ENCODE assay signal across 19 mouse cellular contexts in genomic region chr8:86719368-86719767, GRCm38 (mm10). TPM values are rescaled to one million over a fixed set of nuclear protein-coding genes. Genes with fewer than 3 reads are reported as not detected.
DNase-seq lines count a peak whose midpoint lies in the region; ATAC-seq and TF ChIP-seq lines count a peak whose summit lies in the region.
"Had no signal": no experiment of that assay in that cellular context is flagged by ENCODE, and none has a peak within 500 bp of the region (broad histone marks: within the 10 kb centered on the region; RNA-seq: fewer than 3 reads in every experiment).

No protein-coding gene starts in this region.

- TF ChIP-seq POLR2A in spleen, adult 2 months (IDR thresholded peaks at IDR 0.05; ENCODE audit: low read depth, low read length) = no peak

- intact Hi-C loops in gastrocnemius, postnatal 14 days (cut with DNase I; ENCODE audit: low total_unique reads) = no loop called here

- DNase-seq in spleen, adult 2 months (ENCODE audit: low read depth in 1 of 2, low spot score in 2 of 2) = no peak
- DNase-seq in spleen, postnatal 4 days (ENCODE audit: low spot score in 2 of 2) = no peak
- DNase-seq in gastrocnemius, postnatal 14 days = no peak
- DNase-seq in forebrain, postnatal 0 days = no peak
- DNase-seq: adrenal gland, postnatal 14 days; cerebellum, adult 11-12 months; cerebellum, adult 9-10 months; cerebellum, postnatal 25 days; gastrocnemius, adult 2 months; heart, adult 18-20 months had no signal

- H3K27ac ChIP-seq in spleen, adult 2 months (ENCODE audit: insufficient read depth, low read length) = peak overlapping the region; percentile 52
- H3K27ac ChIP-seq in forebrain, postnatal 0 days (ENCODE audit: low read depth, low read length) = no peak overlapping the region
- H3K27ac ChIP-seq: embryonic facial prominence, embryonic 12.5 days; forebrain, embryonic 12.5 days; gastrocnemius, adult 2 months; heart, embryonic 15.5 days; hindbrain, embryonic 15.5 days had no signal

- no peak overlapping the region for H3K9ac ChIP-seq in forebrain, postnatal 0 days
- H3K9ac ChIP-seq: embryonic facial prominence, embryonic 12.5 days; forebrain, embryonic 12.5 days; heart, embryonic 15.5 days; hindbrain, embryonic 15.5 days had no signal

- H3K4me2 ChIP-seq in forebrain, postnatal 0 days (ENCODE audit: low read depth) = no peak overlapping the region
- H3K4me2 ChIP-seq: embryonic facial prominence, embryonic 12.5 days; forebrain, embryonic 12.5 days; heart, embryonic 11.5 days; heart, embryonic 15.5 days; hindbrain, embryonic 15.5 days had no signal

- peak; percentile 75 for ATAC-seq in CD4-positive, CD25-positive, alpha-beta regulatory T cell, adult 4 months
- peak; percentile 57 for ATAC-seq in inflammation-experienced regulatory T-cells, adult 6 months
- no peak for ATAC-seq in forebrain, postnatal 0 days
- ATAC-seq in megakaryocyte progenitor cell, adult 5-6 weeks (replicated peaks; ENCODE audit: poor library complexity) = no peak
- ATAC-seq: forebrain, embryonic 16.5 days had no signal

- WGBS in spleen, adult 2 months = 22% methylated on average over 1 of the region's 1 CpGs
- 77% methylated on average over 1 of the region's 1 CpGs for whole genome bisulfite sequencing in forebrain, postnatal 0 days

- no peaks in the 10 kb centered on the region for H3K27me3 ChIP-seq in spleen, adult 2 months (ENCODE audit: control insufficient read depth, insufficient read depth, low read length)
- no peaks in the 10 kb centered on the region for H3K27me3 ChIP-seq in forebrain, postnatal 0 days (ENCODE audit: insufficient read depth, low read length)
- H3K27me3 ChIP-seq: embryonic facial prominence, embryonic 12.5 days; forebrain, embryonic 12.5 days; heart, embryonic 15.5 days; hindbrain, embryonic 15.5 days had no signal

- H3K36me3 ChIP-seq in spleen, adult 2 months (ENCODE audit: control insufficient read depth, insufficient read depth, low read length) = peaks cover 15% of the 10 kb centered on the region
- peaks cover 6% of the 10 kb centered on the region; the same call in 1 of the 2 replicates for H3K36me3 ChIP-seq in forebrain, postnatal 0 days (ENCODE audit: insufficient read depth)

- H3K9me3 ChIP-seq in forebrain, postnatal 0 days (ENCODE audit: low read length) = no peaks in the 10 kb centered on the region
- H3K9me3 ChIP-seq: embryonic facial prominence, embryonic 12.5 days; forebrain, embryonic 12.5 days; heart, embryonic 15.5 days; hindbrain, embryonic 15.5 days had no signal

- TF ChIP-seq CTCF in spleen, adult 2 months (IDR thresholded peaks at IDR 0.05; ENCODE audit: extremely low read depth, insufficient read depth, insufficient read length, insufficient replicate concordance) = no peak
- TF ChIP-seq CTCF in forebrain, postnatal 0 days (IDR thresholded peaks at IDR 0.05; ENCODE audit: low read depth) = no peak

- peaks cover 7% of the 10 kb centered on the region; the same call in 1 of the 2 replicates for H3K4me1 ChIP-seq in spleen, adult 2 months (ENCODE audit: control insufficient read depth, insufficient read depth, insufficient read length)
- 0 out of 2 replicates have a peak, but pooled peaks cover 4% of the 10 kb centered on the region for H3K4me1 ChIP-seq in forebrain, postnatal 0 days (ENCODE audit: insufficient read depth)
- H3K4me1 ChIP-seq: embryonic facial prominence, embryonic 12.5 days; heart, embryonic 15.5 days had no signal

- H3K4me3 ChIP-seq in spleen, adult 2 months (ENCODE audit: extremely low read depth, insufficient read depth, insufficient read length) = no peak overlapping the region
- H3K4me3 ChIP-seq in forebrain, postnatal 0 days (ENCODE audit: low read depth, low read length) = no peak overlapping the region
- H3K4me3 ChIP-seq: embryonic facial prominence, embryonic 12.5 days; forebrain, embryonic 12.5 days; gastrocnemius, adult 2 months; heart, embryonic 15.5 days; hindbrain, embryonic 15.5 days had no signal

RNA-seq across cellular contexts. Expression of gene Gm10638, which starts 26.1 kb away (rescaled TPM):
- 1.3 and 2.0 TPM in 2 replicates for polyA plus RNA-seq in spleen, adult 2 months (2012; rRNA removed)
- not detected for polyA plus RNA-seq in CD4-positive, CD25-positive, alpha-beta regulatory T cell, adult 4 months (2017; shearing (Covaris generic))
- polyA plus RNA-seq in inflammation-experienced regulatory T-cells, adult 6 months (2017; shearing (Covaris generic)) = under 1 TPM in 1 of 3 experiments, not detected in 2; 0.51 TPM
- 1 to 10 TPM; 3.3 to 6.4 TPM for total RNA-seq in gastrocnemius, postnatal 14 days (2021)
- total RNA-seq in forebrain, postnatal 0 days (2014; rRNA removed) = 0.43 and 1.5 TPM in 2 replicates
- polyA plus RNA-seq in forebrain, postnatal 0 days (2015; fragmentation: Nextera tagmentation; extraction: Ambion mirVana) = 8.2 and 8.9 TPM in 2 replicates
- total RNA-seq in megakaryocyte progenitor cell, adult 5-6 weeks (2015) = 0.17 TPM in 1 of 2 replicates, not detected in the other
- 0.42 TPM in 1 of 2 replicates, not detected in the other for total RNA-seq in megakaryocyte progenitor cell, adult 5-6 weeks (2017)

RNA-seq across cellular contexts. Expression of gene Siah1a, which starts 26.4 kb away (rescaled TPM):
- polyA plus RNA-seq in spleen, adult 2 months (2012; rRNA removed) = 11.5 and 13.3 TPM in 2 replicates
- polyA plus RNA-seq in CD4-positive, CD25-positive, alpha-beta regulatory T cell, adult 4 months (2017; shearing (Covaris generic)) = 1 to 10 TPM; 4.8 to 7.9 TPM
- 1 to 10 TPM; 4.6 to 9.0 (median 6.2) TPM for polyA plus RNA-seq in inflammation-experienced regulatory T-cells, adult 6 months (2017; shearing (Covaris generic))
- 10 to 100 TPM; 10.5 to 12.6 TPM for total RNA-seq in gastrocnemius, postnatal 14 days (2021)
- 91.9 and 101 TPM in 2 replicates for total RNA-seq in forebrain, postnatal 0 days (2014; rRNA removed)
- polyA plus RNA-seq in forebrain, postnatal 0 days (2015; fragmentation: Nextera tagmentation; extraction: Ambion mirVana) = 87.3 and 88.6 TPM in 2 replicates
- total RNA-seq in megakaryocyte progenitor cell, adult 5-6 weeks (2015) = 15.6 and 17.4 TPM in 2 replicates
- total RNA-seq in megakaryocyte progenitor cell, adult 5-6 weeks (2017) = 17.4 and 19.9 TPM in 2 replicates

Comparison
In these comparisons a context has a peak if more than half of its experiments do, and no peak if none do; other contexts are left out.
1. ATAC-seq: peak in CD4-positive, CD25-positive, alpha-beta regulatory T cell, adult 4 months (single experiment) and inflammation-experienced regulatory T-cells, adult 6 months (single experiment); none in forebrain, postnatal 0 days (single experiment) and megakaryocyte progenitor cell, adult 5-6 weeks (single experiment).